Mouse (Mus musculus) hindbrain, postnatal 0 days (tissue): ENCODE measurements at regions not wholly inside any gene's neighbourhood (a gene's known extent, or its start where the extent isn't known, plus 50 kb on each side); places are given as distances from the start of the nearest gene placed in this dataset.
A peak's percentile ranks its signal among the peaks of the same experiment; 100 is the strongest.

ENCODE experiments used
- ATAC-seq: fragments of 200-750 bp; cut with Nextera tagmentation; 2 replicates; pipeline ENCODE4 v1.8.0; 2017; ENCODE audit warnings: mild to moderate bottlenecking, moderate TSS enrichment, moderate library complexity
- DNase-seq: peaks from one replicate; pipeline ENCODE4 v3.0.0-alpha.2; 2015; ENCODE audit warnings: low spot score
- H3K27ac ChIP-seq: fragments of 300-500 bp; sonication (generic); 2 replicates; pipeline ENCODE4 v1.5.1; 2014; ENCODE audit warnings: mild to moderate bottlenecking
- H3K27me3 ChIP-seq: fragments of 300-500 bp; sonication (generic); 2 replicates; pipeline ENCODE4 v1.6.1; 2014; ENCODE audit warnings: low read length, mixed read lengths; ENCODE audit not compliant: insufficient read depth
- H3K36me3 ChIP-seq: fragments of 300-500 bp; sonication (generic); 2 replicates; pipeline ENCODE4 v1.6.1; 2014; ENCODE audit warnings: low read length, mixed read lengths; ENCODE audit not compliant: insufficient read depth
- H3K4me1 ChIP-seq: fragments of 300-500 bp; sonication (generic); 2 replicates; pipeline ENCODE4 v1.6.1; 2014; ENCODE audit warnings: antibody characterized with exemption, low read length, mixed read lengths; ENCODE audit not compliant: insufficient read depth
- H3K4me2 ChIP-seq: fragments of 300-500 bp; sonication (generic); 2 replicates; pipeline ENCODE4 v1.6.1; 2014; ENCODE audit warnings: low read depth, mild to moderate bottlenecking, low read length, moderate library complexity, mixed read lengths
- H3K4me3 ChIP-seq: fragments of 300-500 bp; sonication (generic); 2 replicates; pipeline ENCODE4 v1.5.1; 2014; ENCODE audit warnings: low read length
- H3K9ac ChIP-seq: fragments of 300-500 bp; sonication (generic); replicated peaks from 2 replicates; pipeline ENCODE4 v1.6.1; 2014; ENCODE audit warnings: mild to moderate bottlenecking, low read length, moderate library complexity, mixed read lengths
- H3K9me3 ChIP-seq: fragments of 300-500 bp; sonication (generic); 2 replicates; pipeline ENCODE4 v1.6.1; 2016; ENCODE audit warnings: low read length, mixed read lengths
- CTCF ChIP-seq: IDR thresholded peaks from 2 replicates; pipeline ENCODE4 v1.5.1; 2016; ENCODE audit warnings: antibody characterized with exemption, control low read depth, low read depth
- WGBS: fragments of 180-500 bp; shearing (Covaris S2); extraction: QIAGEN DNeasy Blood & Tissue Kit; methylation state at CpG from one replicate; pipeline ENCODE4 v1.1.7; 2014; 5-methylcytosine and 5-hydroxymethylcytosine counted together

- 80% methylated on average over 6 of the region's 6 CpGs for WGBS
- H3K4me1 ChIP-seq: no peaks in the 10 kb centered on the region
- no peaks in the 10 kb centered on the region for H3K27me3 ChIP-seq
- DNase-seq (no peak), ATAC-seq (no peak)
- H3K4me2 ChIP-seq: no peak overlapping the region
- no peak overlapping the region for H3K4me3 ChIP-seq
- no peaks in the 10 kb centered on the region for H3K36me3 ChIP-seq
- H3K9me3 ChIP-seq: no peaks in the 10 kb centered on the region
- H3K27ac ChIP-seq: no peak overlapping the region
- no peak for TF ChIP-seq CTCF
- H3K9ac ChIP-seq: no peak overlapping the region
These were observed 70.0 kb upstream of the Frem1 start for GRCm38 (mm10) chr4:83122003-83122667.

GRCm38 (mm10) chr4:83108659-83108967 is 56.5 kb upstream of the Frem1 start:
- DNase-seq (no peak), ATAC-seq (no peak)
- Histone ChIP-seq H3K4me2 (no peak overlapping the region), H3K27me3 (no peaks in the 10 kb centered on the region), H3K27ac (no peak overlapping the region), H3K36me3 (no peaks in the 10 kb centered on the region), H3K9me3 (no peaks in the 10 kb centered on the region), H3K4me1 (no peaks in the 10 kb centered on the region), H3K9ac (no peak overlapping the region), H3K4me3 (no peak overlapping the region)
- no peak for TF ChIP-seq CTCF
- WGBS: 76% methylated on average over 3 of the region's 3 CpGs

DNA sequence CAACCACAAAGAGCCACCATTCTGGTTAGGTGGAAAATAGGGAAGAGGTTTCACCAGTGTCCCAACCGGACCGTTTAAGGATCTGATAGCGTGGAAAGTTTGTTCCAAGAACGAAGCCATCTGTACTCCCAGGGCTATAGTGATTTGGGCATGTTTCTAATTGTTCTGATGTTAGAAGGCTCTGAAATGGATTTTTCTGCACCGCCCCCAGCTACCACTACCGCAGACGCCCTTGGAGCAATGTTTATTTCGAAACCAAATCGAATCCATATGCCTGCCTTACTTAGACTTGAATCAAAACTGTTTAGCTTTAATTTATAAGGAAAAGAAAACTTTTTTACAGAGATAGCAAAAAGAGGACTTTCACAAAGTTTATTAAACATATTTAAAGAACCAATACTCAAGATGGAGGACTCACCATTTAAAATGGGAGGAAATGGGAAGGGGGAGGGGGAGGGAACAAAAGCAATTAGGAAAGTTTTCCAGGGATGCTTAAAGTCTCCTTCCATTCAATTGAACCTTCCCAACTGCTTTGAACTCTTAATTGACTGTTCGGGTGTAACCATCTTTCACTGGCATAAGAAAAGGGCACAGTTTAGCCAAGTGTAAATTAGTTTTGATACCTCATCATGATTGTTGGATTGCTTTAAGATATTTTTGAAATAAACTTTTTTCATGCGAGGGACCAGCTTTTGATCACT is 56.0 kb upstream of the Frem1 start:
- no peak overlapping the region for H3K27ac ChIP-seq
- WGBS: 80% methylated on average over 11 of the region's 11 CpGs
- H3K4me2 ChIP-seq: no peak overlapping the region
- no peak overlapping the region for H3K4me3 ChIP-seq
- ATAC-seq (no peak), DNase-seq (no peak)
- H3K36me3 ChIP-seq: no peaks in the 10 kb centered on the region
- no peak overlapping the region for H3K9ac ChIP-seq
- no peak for TF ChIP-seq CTCF
- no peaks in the 10 kb centered on the region for H3K9me3 ChIP-seq
- H3K4me1 ChIP-seq: no peaks in the 10 kb centered on the region
- no peaks in the 10 kb centered on the region for H3K27me3 ChIP-seq

GRCm38 (mm10) chr4:83107161-83107560 is 55.0 kb upstream of the Frem1 start:
- no peak overlapping the region for H3K9ac ChIP-seq
- H3K27ac ChIP-seq: no peak overlapping the region
- H3K4me3 ChIP-seq: no peak overlapping the region
- TF ChIP-seq CTCF: no peak
- H3K4me2 ChIP-seq: no peak overlapping the region
- H3K27me3 ChIP-seq: no peaks in the 10 kb centered on the region
- H3K4me1 ChIP-seq: no peaks in the 10 kb centered on the region
- DNase-seq (no peak), ATAC-seq (no peak)
- 83% methylated on average over 2 of the region's 2 CpGs for WGBS
- H3K36me3 ChIP-seq: no peaks in the 10 kb centered on the region
- H3K9me3 ChIP-seq: no peaks in the 10 kb centered on the region

DNA sequence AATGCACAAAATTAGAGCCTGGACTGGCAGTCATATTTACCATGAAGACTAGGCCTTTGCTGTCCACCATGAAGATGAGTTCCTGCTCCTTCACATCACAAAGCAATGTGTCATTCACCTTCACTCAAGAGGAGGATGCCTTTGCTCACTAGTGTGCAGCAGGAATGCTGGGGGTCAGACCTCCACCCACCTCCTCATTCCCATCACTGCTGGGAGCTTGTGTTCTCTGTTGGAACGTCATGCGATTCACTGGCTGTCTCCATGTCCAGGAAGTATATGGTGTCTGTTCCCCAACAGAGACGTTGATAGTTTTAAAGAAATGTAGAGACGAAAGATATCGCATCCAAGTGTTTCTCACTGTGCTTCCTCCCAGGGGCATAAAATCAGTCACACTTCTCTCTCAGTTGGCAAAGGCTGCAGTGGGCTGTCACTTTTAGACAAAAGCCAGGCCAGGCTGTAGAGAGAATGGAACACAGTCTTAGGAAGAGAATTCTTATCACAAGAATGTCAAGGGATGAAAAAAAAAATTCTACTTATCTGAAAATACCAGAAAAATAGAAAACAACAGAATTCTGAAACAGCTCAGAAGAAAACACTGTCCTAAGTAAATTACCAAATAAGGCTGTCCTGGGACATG is 52.0 kb upstream of the Frem1 start:
- 50% methylated on average over 5 of the region's 5 CpGs for WGBS
- no peak for ATAC-seq
- no peaks in the 10 kb centered on the region for H3K27me3 ChIP-seq

DNA sequence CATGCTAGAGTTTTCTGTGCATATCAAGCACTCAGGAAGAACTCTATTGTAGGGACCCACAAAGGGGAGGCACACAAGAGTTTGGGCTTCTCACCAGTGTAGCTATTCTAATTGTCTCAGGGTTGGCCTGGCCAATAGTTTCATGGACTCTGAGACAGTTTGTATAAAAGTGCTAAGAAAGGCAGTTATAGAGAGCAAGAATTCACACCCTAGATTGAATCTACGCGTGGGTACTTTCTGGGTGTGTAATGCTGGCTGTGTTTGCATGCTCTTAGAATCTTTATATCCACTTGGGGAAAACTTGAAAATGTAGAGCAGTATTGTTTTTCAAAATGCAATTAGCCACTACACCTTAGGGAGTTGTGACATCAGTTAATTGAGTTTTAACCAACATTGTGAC is 50.8 kb upstream of the Frem1 start:
- no peak overlapping the region for H3K4me3 ChIP-seq
- H3K4me2 ChIP-seq: no peak overlapping the region
- no peak overlapping the region for H3K27ac ChIP-seq
- H3K4me1 ChIP-seq: no peaks in the 10 kb centered on the region
- no peaks in the 10 kb centered on the region for H3K36me3 ChIP-seq
- WGBS: 87% methylated on average over 2 of the region's 2 CpGs
- no peak overlapping the region for H3K9ac ChIP-seq
- TF ChIP-seq CTCF: no peak
- no peak for ATAC-seq
- H3K27me3 ChIP-seq: no peaks in the 10 kb centered on the region
- no peaks in the 10 kb centered on the region for H3K9me3 ChIP-seq
- DNase-seq: peak; percentile 9

More for the DNA sequence above, 52.0 kb upstream of the Frem1 start:
- Histone ChIP-seq H3K4me3 (no peak overlapping the region), H3K36me3 (no peaks in the 10 kb centered on the region), H3K27ac (no peak overlapping the region), H3K9ac (no peak overlapping the region), H3K4me2 (no peak overlapping the region), H3K4me1 (no peaks in the 10 kb centered on the region), H3K9me3 (no peaks in the 10 kb centered on the region)
- no peak for TF ChIP-seq CTCF
- DNase-seq: no peak

DNA sequence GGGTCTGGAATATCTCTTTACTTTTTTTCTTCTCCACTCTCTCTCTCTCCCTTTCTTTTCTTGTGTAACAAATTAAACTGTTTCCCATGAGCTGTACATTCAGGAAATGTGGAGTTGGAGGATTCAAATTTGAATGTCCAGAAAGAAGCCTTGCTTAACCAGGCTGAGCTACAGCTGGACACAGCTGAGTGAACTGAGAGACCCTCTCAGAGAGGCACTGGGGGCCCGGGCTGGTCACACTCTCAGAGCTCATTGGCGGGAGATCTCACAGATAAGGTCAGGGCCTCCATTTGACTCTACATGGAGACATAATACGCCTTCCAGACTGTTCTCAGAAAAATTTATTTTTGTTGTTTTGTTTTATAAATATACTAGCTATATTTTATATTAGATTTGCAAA is 49.9 kb upstream of the Frem1 start:
- no peak for ATAC-seq
- DNase-seq: no peak
- Histone ChIP-seq H3K9me3 (no peaks in the 10 kb centered on the region), H3K27me3 (no peaks in the 10 kb centered on the region), H3K36me3 (no peaks in the 10 kb centered on the region), H3K27ac (no peak overlapping the region), H3K4me1 (no peaks in the 10 kb centered on the region), H3K9ac (no peak overlapping the region), H3K4me3 (no peak overlapping the region), H3K4me2 (no peak overlapping the region)
- TF ChIP-seq CTCF: no peak
- WGBS: 76% methylated on average over 3 of the region's 3 CpGs
